Mouse (Mus musculus): ENCODE data around the gene Rasl11a. TPM values are rescaled to one million over a fixed set of nuclear protein-coding genes. Genes with fewer than 3 reads are reported as not detected.
A peak's percentile ranks its signal among the peaks of the same experiment; 100 is the strongest.

Rasl11a gene
- polyA plus RNA-seq (2015; fragmentation: Nextera tagmentation; extraction: Ambion mirVana): 9.0 and 11.9 TPM in 2 replicates

- peak within 1 kb of the TSS; percentile 80 for H3K9ac ChIP-seq
- H3K27ac ChIP-seq: peak within 1 kb of the TSS; percentile 80
- ATAC-seq (ENCODE audit: low FRiP score): peak; percentile 92
- peaks cover 17% of the 10 kb centered on the region for H3K4me1 ChIP-seq (replicated peaks)
- peak within 1 kb of the TSS; percentile 69 for H3K4me3 ChIP-seq
- H3K27me3 ChIP-seq: no peaks in the 10 kb centered on the region
- H3K36me3 ChIP-seq: no peaks in the 10 kb centered on the region
- H3K9me3 ChIP-seq: no peaks in the 10 kb centered on the region
- WGBS: 0% methylated on average over 40 of the region's 40 CpGs
- H3K4me2 ChIP-seq: peak within 1 kb of the TSS; percentile 97
These were observed at the start of gene Rasl11a for GRCm38 (mm10) chr5:146844945-146845365. Gene Rasl11a (plus strand): TSS chr5:146845071.

- ATAC-seq (ENCODE audit: low FRiP score): no peak
- WGBS: 76% methylated on average over 13 of the region's 13 CpGs
- Histone ChIP-seq H3K4me3 (no peak overlapping the region), H3K9ac (no peak overlapping the region), H3K9me3 (no peaks in the 10 kb centered on the region), H3K4me1 (replicated peaks) (peaks cover 31% of the 10 kb centered on the region), H3K4me2 (no peak overlapping the region), H3K27me3 (no peaks in the 10 kb centered on the region), H3K36me3 (no peaks in the 10 kb centered on the region), H3K27ac (no peak overlapping the region)
These were observed 49.1 kb upstream of the Rasl11a start for GRCm38 (mm10) chr5:146795728-146796127.

GRCm38 (mm10) chr5:146798031-146798430 is 46.8 kb upstream of the Rasl11a start:
- Histone ChIP-seq H3K27me3 (no peaks in the 10 kb centered on the region), H3K4me1 (replicated peaks) (peaks cover 9% of the 10 kb centered on the region), H3K9me3 (peaks cover 10% of the 10 kb centered on the region; the same call in 1 of the 2 replicates), H3K4me2 (no peak overlapping the region), H3K36me3 (no peaks in the 10 kb centered on the region), H3K27ac (no peak overlapping the region), H3K9ac (no peak overlapping the region), H3K4me3 (no peak overlapping the region)
- 41% methylated on average over 9 of the region's 9 CpGs for WGBS
- no peak for ATAC-seq (ENCODE audit: low FRiP score)

- ATAC-seq (ENCODE audit: low FRiP score): no peak
These were observed 38.9 kb upstream of the Rasl11a start for GRCm38 (mm10) chr5:146806004-146806430.

GRCm38 (mm10) chr5:146809951-146810350 is 34.9 kb upstream of the Rasl11a start:
- no peak overlapping the region for H3K4me2 ChIP-seq
- H3K9me3 ChIP-seq: no peaks in the 10 kb centered on the region
- H3K4me3 ChIP-seq: no peak overlapping the region
- ATAC-seq (ENCODE audit: low FRiP score): no peak
- no peak overlapping the region for H3K27ac ChIP-seq
- H3K9ac ChIP-seq: no peak overlapping the region
- no peaks in the 10 kb centered on the region for H3K4me1 ChIP-seq (replicated peaks)
- H3K27me3 ChIP-seq: no peaks in the 10 kb centered on the region
- 78% methylated on average over 5 of the region's 5 CpGs for WGBS
- H3K36me3 ChIP-seq: no peaks in the 10 kb centered on the region

More at GRCm38 (mm10) chr5:146806004-146806430, 38.9 kb upstream of the Rasl11a start:
- WGBS: 84% methylated on average over 8 of the region's 8 CpGs
- Histone ChIP-seq H3K4me1 (replicated peaks) (no peaks in the 10 kb centered on the region), H3K4me3 (no peak overlapping the region), H3K9me3 (peaks cover 10% of the 10 kb centered on the region; the same call in 1 of the 2 replicates), H3K27me3 (no peaks in the 10 kb centered on the region), H3K9ac (no peak overlapping the region), H3K36me3 (no peaks in the 10 kb centered on the region), H3K4me2 (no peak overlapping the region), H3K27ac (no peak overlapping the region)

- Histone ChIP-seq H3K4me2 (no peak overlapping the region), H3K9me3 (no peaks in the 10 kb centered on the region), H3K36me3 (no peaks in the 10 kb centered on the region), H3K27ac (no peak overlapping the region), H3K4me1 (replicated peaks) (no peaks in the 10 kb centered on the region), H3K4me3 (no peak overlapping the region), H3K9ac (no peak overlapping the region), H3K27me3 (no peaks in the 10 kb centered on the region)
- 91% methylated on average over 5 of the region's 5 CpGs for WGBS
- ATAC-seq (ENCODE audit: low FRiP score): no peak
These were observed 32.0 kb upstream of the Rasl11a start for GRCm38 (mm10) chr5:146812866-146813265.

- no peaks in the 10 kb centered on the region for H3K4me1 ChIP-seq (replicated peaks)
- H3K27me3 ChIP-seq: no peaks in the 10 kb centered on the region
- H3K4me2 ChIP-seq: no peak overlapping the region
- no peaks in the 10 kb centered on the region for H3K9me3 ChIP-seq
- no peaks in the 10 kb centered on the region for H3K36me3 ChIP-seq
- no peak overlapping the region for H3K27ac ChIP-seq
- WGBS: 86% methylated on average over 4 of the region's 4 CpGs
- no peak overlapping the region for H3K4me3 ChIP-seq
- H3K9ac ChIP-seq: no peak overlapping the region
- no peak for ATAC-seq (ENCODE audit: low FRiP score)
These were observed 31.4 kb upstream of the Rasl11a start for GRCm38 (mm10) chr5:146813421-146813820.

GRCm38 (mm10) chr5:146815394-146815793 is 29.5 kb upstream of the Rasl11a start:
- H3K9me3 ChIP-seq: no peaks in the 10 kb centered on the region
- H3K36me3 ChIP-seq: no peaks in the 10 kb centered on the region
- no peaks in the 10 kb centered on the region for H3K27me3 ChIP-seq
- no peak overlapping the region for H3K9ac ChIP-seq
- no peaks in the 10 kb centered on the region for H3K4me1 ChIP-seq (replicated peaks)
- no peak overlapping the region for H3K4me2 ChIP-seq
- H3K27ac ChIP-seq: no peak overlapping the region
- 85% methylated on average over 4 of the region's 4 CpGs for WGBS
- H3K4me3 ChIP-seq: no peak overlapping the region
- ATAC-seq (ENCODE audit: low FRiP score): no peak

GRCm38 (mm10) chr5:146817583-146817982 is 27.3 kb upstream of the Rasl11a start:
- Histone ChIP-seq H3K27me3 (no peaks in the 10 kb centered on the region), H3K4me1 (replicated peaks) (no peaks in the 10 kb centered on the region), H3K9ac (no peak overlapping the region), H3K27ac (no peak overlapping the region), H3K9me3 (no peaks in the 10 kb centered on the region), H3K4me3 (no peak overlapping the region), H3K36me3 (no peaks in the 10 kb centered on the region), H3K4me2 (no peak overlapping the region)
- 85% methylated on average over 8 of the region's 8 CpGs for WGBS
- no peak for ATAC-seq (ENCODE audit: low FRiP score)

- no peaks in the 10 kb centered on the region for H3K4me1 ChIP-seq (replicated peaks)
- 64% methylated on average over 8 of the region's 8 CpGs for WGBS
These were observed 25.8 kb upstream of the Rasl11a start for GRCm38 (mm10) chr5:146818906-146819623.

GRCm38 (mm10) chr5:146823005-146823404 is 21.9 kb upstream of the Rasl11a start:
- H3K4me2 ChIP-seq: no peak overlapping the region
- H3K27me3 ChIP-seq: no peaks in the 10 kb centered on the region
- H3K4me3 ChIP-seq: no peak overlapping the region
- 0 out of 2 replicates have a peak, but pooled peaks cover 6% of the 10 kb centered on the region for H3K4me1 ChIP-seq (replicated peaks)
- ATAC-seq (ENCODE audit: low FRiP score): no peak
- H3K27ac ChIP-seq: no peak overlapping the region
- no peaks in the 10 kb centered on the region for H3K9me3 ChIP-seq
- no peak overlapping the region for H3K9ac ChIP-seq
- H3K36me3 ChIP-seq: no peaks in the 10 kb centered on the region
- 86% methylated on average over 5 of the region's 5 CpGs for WGBS

More at GRCm38 (mm10) chr5:146818906-146819623, 25.8 kb upstream of the Rasl11a start:
- Histone ChIP-seq H3K27ac (no peak overlapping the region), H3K9ac (no peak overlapping the region), H3K27me3 (no peaks in the 10 kb centered on the region), H3K9me3 (no peaks in the 10 kb centered on the region), H3K4me2 (no peak overlapping the region), H3K36me3 (no peaks in the 10 kb centered on the region), H3K4me3 (no peak overlapping the region)
- no peak for ATAC-seq (ENCODE audit: low FRiP score)

GRCm38 (mm10) chr5:146829528-146829927 is 15.3 kb upstream of the Rasl11a start:
- ATAC-seq (ENCODE audit: low FRiP score): no peak
- Histone ChIP-seq H3K27me3 (no peaks in the 10 kb centered on the region), H3K4me3 (no peak overlapping the region), H3K4me1 (replicated peaks) (peaks cover 23% of the 10 kb centered on the region), H3K9ac (no peak overlapping the region), H3K9me3 (no peaks in the 10 kb centered on the region), H3K27ac (no peak overlapping the region), H3K4me2 (no peak overlapping the region), H3K36me3 (peaks cover 2% of the 10 kb centered on the region)
- 47% methylated on average over 8 of the region's 8 CpGs for whole genome bisulfite sequencing

- WGBS: 48% methylated on average over 7 of the region's 7 CpGs
- Histone ChIP-seq H3K27ac (peak overlapping the region; percentile 89), H3K4me2 (peak overlapping the region; percentile 82), H3K4me3 (peak overlapping the region; percentile 91), H3K9me3 (no peaks in the 10 kb centered on the region), H3K36me3 (peaks cover 31% of the 10 kb centered on the region), H3K9ac (peak overlapping the region; percentile 94), H3K4me1 (replicated peaks) (peaks cover 29% of the 10 kb centered on the region), H3K27me3 (no peaks in the 10 kb centered on the region)
- ATAC-seq (ENCODE audit: low FRiP score): no peak
These were observed 12.5 kb upstream of the Rasl11a start for GRCm38 (mm10) chr5:146832435-146832768.
